Mouse (Mus musculus) thymus, adult 2 months (tissue): ENCODE results near the gene Drosha. TPM values are rescaled to one million over a fixed set of nuclear protein-coding genes. Genes with fewer than 3 reads are reported as not detected.

Experiments
- DNase-seq: peaks from one replicate; pipeline ENCODE4 v3.0.0; 2021
- H3K27ac ChIP-seq: fragments of 200-500 bp; 2 replicates; pipeline ENCODE4 v1.5.1; 2012; ENCODE audit warnings: low read length, control low read depth; ENCODE audit not compliant: control insufficient read depth, insufficient read depth
- H3K27me3 ChIP-seq: fragments of 200-500 bp; 2 replicates; pipeline ENCODE4 v1.6.1; 2012; ENCODE audit warnings: mild to moderate bottlenecking, low read length, moderate library complexity, mixed read lengths; ENCODE audit not compliant: control insufficient read depth, insufficient read depth
- H3K36me3 ChIP-seq: fragments of 200-500 bp; 2 replicates; pipeline ENCODE4 v1.6.1; 2012; ENCODE audit warnings: mild to moderate bottlenecking, low read length, moderate library complexity; ENCODE audit not compliant: control insufficient read depth, insufficient read depth
- H3K4me1 ChIP-seq: fragments of 200-500 bp; replicated peaks from 2 replicates; pipeline ENCODE4 v1.6.1; 2012; ENCODE audit warnings: low read length; ENCODE audit not compliant: control insufficient read depth, insufficient read depth
- H3K4me3 ChIP-seq: fragments of 200-500 bp; 2 replicates; pipeline ENCODE4 v1.5.1; 2012; ENCODE audit warnings: mild to moderate bottlenecking, low read length, control low read depth, moderate library complexity; ENCODE audit not compliant: control insufficient read depth, insufficient read depth
- CTCF ChIP-seq: fragments of 200-500 bp; IDR thresholded peaks from 2 replicates; pipeline ENCODE4 v1.5.1; 2012; ENCODE audit warnings: mild to moderate bottlenecking, control low read depth, low read length, moderate library complexity, borderline replicate concordance; ENCODE audit not compliant: control insufficient read depth, poor library complexity, insufficient read depth; ENCODE audit errors: extremely low read depth
- POLR2A ChIP-seq: fragments of 200-500 bp; IDR thresholded peaks from 2 replicates; pipeline ENCODE4 v1.6.1; 2012; ENCODE audit warnings: mild to moderate bottlenecking, low read length, control low read depth, moderate library complexity; ENCODE audit not compliant: control insufficient read depth, poor library complexity, insufficient read depth; ENCODE audit errors: extremely low read depth
- WGBS: fragments of 180-500 bp; shearing (Covaris S2); methylation state at CpG from one replicate; pipeline ENCODE4 v1.1.7; 2018; 5-methylcytosine and 5-hydroxymethylcytosine counted together
- polyA plus RNA-seq: library from polyadenylated mRNA; depleted of rRNA; stranded (reverse); fragments of >200 nt; gene quantifications from 2 replicates; pipeline ENCODE4 v1.2.3, GENCODE M21; 2012; rRNA removed

The Drosha gene
- polyA plus RNA-seq, 1 experiment: 19.5 TPM

DNA sequence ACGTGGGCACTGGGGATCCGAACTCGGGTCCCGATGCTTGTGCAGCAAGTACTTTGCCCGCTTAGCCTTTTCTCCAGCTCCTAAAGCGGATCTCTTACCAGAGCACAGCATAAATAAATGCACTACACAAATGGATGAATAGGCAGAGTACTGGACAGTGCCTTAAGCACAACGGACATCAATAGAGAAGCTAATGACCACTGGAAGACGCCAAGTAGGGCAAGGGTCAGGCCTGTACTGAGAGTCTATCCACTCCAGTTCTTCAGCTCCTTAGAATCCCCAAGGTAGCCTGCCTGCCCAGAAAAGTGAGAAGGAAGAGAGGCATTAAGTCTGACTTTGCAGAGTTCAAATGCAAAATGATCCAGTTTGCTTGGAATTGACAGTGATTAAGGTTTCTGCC, 147.8 kb downstream of the Drosha start:
- 95% methylated on average over 8 of the region's 8 CpGs for WGBS
- no peak for TF ChIP-seq CTCF
- no peak for TF ChIP-seq POLR2A

More for the DNA sequence above, 147.8 kb downstream of the Drosha start:
- DNase-seq: no peak
- no peaks in the 10 kb centered on the region for H3K36me3 ChIP-seq
- H3K4me3 ChIP-seq: no peak overlapping the region
- H3K4me1 ChIP-seq: no peaks in the 10 kb centered on the region
- H3K27me3 ChIP-seq: no peaks in the 10 kb centered on the region
- no peak overlapping the region for H3K27ac ChIP-seq

Other genes with a start within 250 kb of the Drosha start
- 3.1 and 4.2 TPM in 2 replicates for gene Pdzd2, start 84.9 kb upstream of the Drosha start, polyA plus RNA-seq
- gene 6030458C11Rik, start 166 bp upstream of the Drosha start, polyA plus RNA-seq: 13.5 and 14.4 TPM in 2 replicates